Mouse (Mus musculus) intestine, embryonic 14.5 days (tissue): ENCODE measurements around the gene Aaas. TPM values are rescaled to one million over a fixed set of nuclear protein-coding genes. Genes with fewer than 3 reads are reported as not detected.

Source experiments
- ATAC-seq: fragments of 200-750 bp; cut with Nextera tagmentation; replicated peaks from 2 replicates; pipeline ENCODE4 v1.8.0; 2017; ENCODE audit warnings: low read depth, moderate number of reproducible peaks, moderate TSS enrichment, moderate library complexity; ENCODE audit not compliant: low FRiP score, low TSS enrichment
- DNase-seq: peaks from one replicate; pipeline ENCODE4 v3.0.0-alpha.2; 2018; ENCODE audit warnings: low spot score
- H3K27ac ChIP-seq: fragments of 300-500 bp; sonication (generic); 2 replicates; pipeline ENCODE4 v1.5.1; 2014; ENCODE audit warnings: low read depth, mild to moderate bottlenecking, control low read depth
- H3K27me3 ChIP-seq: fragments of 300-500 bp; sonication (generic); replicated peaks from 2 replicates; pipeline ENCODE4 v1.6.1; 2014; ENCODE audit warnings: low read length, control low read depth; ENCODE audit not compliant: control insufficient read depth, insufficient read depth
- H3K36me3 ChIP-seq: fragments of 300-500 bp; sonication (generic); 2 replicates; pipeline ENCODE4 v1.6.1; 2014; ENCODE audit warnings: low read length, control low read depth; ENCODE audit not compliant: control insufficient read depth, insufficient read depth
- H3K4me1 ChIP-seq: fragments of 300-500 bp; sonication (generic); replicated peaks from 2 replicates; pipeline ENCODE4 v1.6.1; 2014; ENCODE audit warnings: low read length, control low read depth, mixed read lengths; ENCODE audit not compliant: control insufficient read depth, insufficient read depth
- H3K4me2 ChIP-seq: fragments of 300-500 bp; sonication (generic); 2 replicates; pipeline ENCODE4 v1.6.1; 2014; ENCODE audit warnings: low read length
- H3K4me3 ChIP-seq: fragments of 300-500 bp; sonication (generic); 2 replicates; pipeline ENCODE4 v1.5.1; 2014; ENCODE audit warnings: low read depth, low read length, control low read depth, mixed read lengths
- H3K9ac ChIP-seq: fragments of 300-500 bp; sonication (generic); 2 replicates; pipeline ENCODE4 v1.6.1; 2014; ENCODE audit warnings: mild to moderate bottlenecking, low read length
- H3K9me3 ChIP-seq: fragments of 300-500 bp; sonication (generic); 2 replicates; pipeline ENCODE4 v1.6.1; 2016; ENCODE audit warnings: low read length, control low read depth; ENCODE audit not compliant: control insufficient read depth
- WGBS: fragments of 180-500 bp; shearing (Covaris S2); extraction: QIAGEN DNeasy Blood & Tissue Kit; methylation state at CpG from one replicate; pipeline ENCODE4 v1.1.7; 2014; 5-methylcytosine and 5-hydroxymethylcytosine counted together
- polyA plus RNA-seq: library from polyadenylated mRNA; unstranded; fragments of >200 nt; fragmentation: Nextera tagmentation; extraction: Ambion mirVana; gene quantifications from 2 replicates; pipeline ENCODE4 v1.2.1, GENCODE M21; 2014

Aaas gene
- polyA plus RNA-seq, 1 experiment from 2014 or later, result 64.1 TPM

DNA sequence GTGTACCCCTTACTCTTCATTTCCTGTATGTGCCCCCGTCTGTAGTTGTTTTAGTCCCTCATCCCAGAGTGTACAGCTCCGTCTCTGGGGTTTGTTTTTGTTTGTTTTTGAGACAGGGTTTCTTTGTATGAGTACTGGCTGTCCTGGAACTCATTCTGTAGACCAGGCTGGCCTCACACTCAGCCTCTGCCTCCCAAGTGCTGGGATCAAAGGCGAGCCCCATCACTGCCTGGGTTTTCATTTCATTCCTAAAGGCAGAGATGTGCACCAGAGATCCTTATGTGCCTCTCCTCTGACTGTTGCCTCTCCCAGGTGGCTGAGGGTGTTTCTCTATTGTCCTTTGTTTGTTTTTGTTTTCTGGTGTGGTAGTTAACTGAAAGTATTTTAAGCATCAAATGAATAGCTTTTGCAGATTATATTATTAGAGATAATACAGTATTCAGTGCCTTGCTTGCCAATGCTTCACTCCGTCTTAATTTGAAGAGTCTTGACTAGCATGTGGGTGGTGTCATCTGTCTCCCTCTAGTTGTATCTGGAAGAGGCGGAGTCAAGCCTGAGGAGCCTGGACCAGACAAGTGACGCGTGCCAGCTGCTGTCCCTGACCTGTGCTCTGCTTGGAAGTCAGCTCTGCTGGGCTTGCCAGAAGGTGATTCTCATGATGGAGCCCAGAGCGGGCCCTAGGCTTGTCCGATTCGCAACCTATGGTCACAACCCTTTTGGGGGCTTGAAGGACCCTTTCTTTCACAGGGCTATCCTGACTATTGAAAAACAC is 40.3 kb downstream of the Aaas start:
- Histone ChIP-seq H3K27me3 (no peaks in the 10 kb centered on the region), H3K4me1 (no peaks in the 10 kb centered on the region), H3K9ac (no peak overlapping the region), H3K36me3 (peaks cover 81% of the 10 kb centered on the region), H3K27ac (no peak overlapping the region), H3K4me3 (no peak overlapping the region), H3K4me2 (no peak overlapping the region), H3K9me3 (no peaks in the 10 kb centered on the region)
- WGBS, result 46% methylated on average over 10 of the region's 10 CpGs
- peak; percentile 62 for DNase-seq
- no peak for ATAC-seq

DNA sequence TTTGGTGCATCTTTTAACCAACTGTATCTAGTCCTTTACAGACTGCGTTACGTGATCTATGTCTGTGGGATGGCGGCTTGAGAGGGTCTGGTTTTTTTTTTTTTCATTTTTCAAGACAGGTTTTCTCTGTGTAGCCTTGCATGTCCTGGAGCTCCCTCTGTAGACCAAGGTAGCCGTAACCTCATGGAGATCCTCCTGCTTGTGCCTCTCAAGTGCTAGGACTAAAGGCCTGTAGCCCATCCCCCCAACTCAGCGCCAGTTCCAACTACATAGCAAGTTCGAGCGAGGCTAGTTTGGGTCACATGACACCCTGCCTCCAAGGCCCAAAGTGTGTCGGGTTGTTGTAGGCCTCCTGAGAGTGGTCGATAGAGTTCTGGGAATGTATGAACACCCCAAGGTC is 41.9 kb downstream of the Aaas start:
- no peak overlapping the region for H3K27ac ChIP-seq
- H3K4me2 ChIP-seq, result no peak overlapping the region
- H3K9ac ChIP-seq, result no peak overlapping the region
- no peaks in the 10 kb centered on the region for H3K9me3 ChIP-seq
- ATAC-seq (no peak), DNase-seq (no peak)
- 85% methylated on average over 9 of the region's 9 CpGs for WGBS
- H3K4me1 ChIP-seq, result no peaks in the 10 kb centered on the region
- H3K27me3 ChIP-seq, result no peaks in the 10 kb centered on the region
- H3K36me3 ChIP-seq, result peaks cover 82% of the 10 kb centered on the region
- no peak overlapping the region for H3K4me3 ChIP-seq

DNA sequence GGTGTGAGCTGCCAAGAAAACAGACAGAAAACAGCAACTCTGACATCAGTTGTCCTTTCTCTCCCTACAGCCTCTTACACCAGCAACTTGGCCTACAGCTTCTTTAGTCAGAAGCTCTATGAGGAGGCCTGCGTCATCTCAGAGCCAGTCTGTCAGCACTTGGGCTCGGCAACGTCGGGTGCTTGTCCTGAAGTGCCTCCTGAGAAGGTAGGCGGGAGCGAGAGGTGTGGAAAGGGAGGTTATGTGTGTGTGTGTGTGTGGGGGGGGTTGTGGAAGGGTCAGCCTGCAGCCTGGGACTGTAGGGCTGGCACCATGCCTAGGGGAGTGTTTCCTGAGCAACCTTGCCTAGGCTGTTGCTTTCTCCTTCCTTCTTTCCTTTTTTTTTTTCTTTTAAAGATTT is 48.0 kb downstream of the Aaas start:
- ATAC-seq, result no peak

DNA sequence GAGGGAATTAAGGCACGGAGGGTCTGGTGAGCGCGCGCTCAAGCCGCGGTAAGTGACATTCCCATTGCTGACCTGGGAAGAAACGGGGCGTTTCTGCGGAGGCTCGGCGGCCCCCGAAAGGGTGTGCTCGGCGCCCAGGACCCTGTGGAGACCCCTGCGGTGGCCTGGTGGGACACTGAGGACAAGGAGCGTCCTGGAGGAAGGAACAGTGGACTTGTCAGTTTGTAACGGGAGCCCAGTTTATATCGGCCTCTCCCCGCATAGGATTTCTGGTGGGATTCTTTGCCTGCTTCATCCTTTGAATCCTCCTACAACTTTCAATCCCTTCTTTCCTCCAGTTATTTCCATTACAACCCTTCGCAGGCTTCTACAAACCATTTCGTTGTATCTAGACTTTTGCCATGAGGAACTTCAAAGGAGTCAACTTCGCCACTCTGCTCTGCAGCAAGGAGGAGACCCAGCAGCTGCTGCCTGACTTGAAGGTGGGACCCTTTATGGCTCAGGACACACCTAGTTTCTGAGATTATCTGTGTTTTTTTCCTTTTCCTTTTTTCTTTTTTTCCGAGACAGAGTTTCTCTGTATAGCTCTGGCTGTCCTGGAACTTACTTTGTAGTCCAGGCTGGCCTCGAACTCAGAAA is 54.1 kb downstream of the Aaas start:
- peak overlapping the region; percentile 44 for H3K9ac ChIP-seq
- H3K4me1 ChIP-seq, result peaks cover 8% of the 10 kb centered on the region; the same call in 1 of the 2 replicates
- WGBS, result 4% methylated on average over 24 of the region's 24 CpGs
- H3K9me3 ChIP-seq, result no peaks in the 10 kb centered on the region
- peak overlapping the region; percentile 79 for H3K4me3 ChIP-seq
- no peak overlapping the region for H3K27ac ChIP-seq
- no peaks in the 10 kb centered on the region for H3K27me3 ChIP-seq
- peak overlapping the region; percentile 81 for H3K4me2 ChIP-seq
- H3K36me3 ChIP-seq, result peaks cover 34% of the 10 kb centered on the region
- DNase-seq (no peak), ATAC-seq (peak; percentile 34)

More for the DNA sequence above, 48.0 kb downstream of the Aaas start:
- H3K9ac ChIP-seq, result no peak overlapping the region
- peaks cover 76% of the 10 kb centered on the region for H3K36me3 ChIP-seq
- H3K9me3 ChIP-seq, result no peaks in the 10 kb centered on the region
- H3K27me3 ChIP-seq, result no peaks in the 10 kb centered on the region
- no peak for DNase-seq
- H3K4me2 ChIP-seq, result no peak overlapping the region
- H3K4me1 ChIP-seq, result no peaks in the 10 kb centered on the region
- no peak overlapping the region for H3K4me3 ChIP-seq
- H3K27ac ChIP-seq, result no peak overlapping the region
- 77% methylated on average over 6 of the region's 6 CpGs for WGBS

DNA sequence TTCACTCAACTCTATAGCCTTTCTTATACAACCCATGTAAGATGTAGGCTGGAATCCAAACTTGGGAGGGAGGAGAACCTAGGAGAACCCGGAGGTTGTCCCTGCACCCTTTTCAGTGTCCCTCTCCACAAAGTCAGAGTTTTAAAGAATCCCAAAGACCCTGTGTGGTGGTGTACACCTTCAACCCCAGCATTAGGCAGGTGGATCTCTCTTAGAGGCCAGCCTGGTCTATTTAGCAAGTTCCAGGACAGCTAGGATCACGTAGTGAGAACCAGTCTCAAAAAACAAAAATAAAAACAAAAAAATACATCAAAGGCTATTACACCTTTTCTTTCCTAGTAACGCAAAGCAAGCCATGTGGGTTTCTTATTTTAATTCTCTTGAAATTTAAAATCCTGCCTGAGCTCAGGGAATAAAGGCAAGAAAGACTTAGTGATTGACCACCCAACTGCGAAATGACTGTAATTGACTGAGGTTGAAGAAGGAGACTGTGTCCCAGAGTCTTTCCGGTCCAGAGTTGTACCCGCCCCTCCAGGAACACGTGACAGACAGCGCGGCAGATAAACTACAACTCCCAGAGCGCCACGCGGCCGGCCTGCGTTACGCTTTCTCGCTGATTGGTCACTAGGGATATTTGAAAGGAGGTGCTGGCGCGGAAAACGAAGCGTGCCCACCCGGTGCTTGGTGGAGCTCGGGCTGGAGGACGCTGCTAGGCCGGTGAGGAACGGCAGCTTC is 54.8 kb downstream of the Aaas start, which contains the start of gene Espl1:
Espl1 (plus strand) TSS at position 634 of the 735 bp plus-strand sequence.
- H3K36me3 ChIP-seq, result peaks cover 27% of the 10 kb centered on the region

More for the DNA sequence above, 54.8 kb downstream of the Aaas start, which contains the start of gene Espl1:
- WGBS, result 8% methylated on average over 25 of the region's 25 CpGs
- Histone ChIP-seq H3K9ac (peak within 1 kb of the TSS; percentile 44), H3K4me2 (peak within 1 kb of the TSS; percentile 81), H3K4me1 (peaks cover 8% of the 10 kb centered on the region; the same call in 1 of the 2 replicates), H3K9me3 (no peaks in the 10 kb centered on the region), H3K27ac (no peak within 1 kb of the TSS), H3K4me3 (peak within 1 kb of the TSS; percentile 79), H3K27me3 (no peaks in the 10 kb centered on the region)
- DNase-seq, result peak; percentile 96
- ATAC-seq, result peak; percentile 97

Other genes with a start within 250 kb of the Aaas start
- 14.4 and 16.1 TPM in 2 replicates for gene Spryd3, start 214.5 kb downstream of the Aaas start, polyA plus RNA-seq
- 8.8 and 10.4 TPM in 2 replicates for gene Igfbp6, start 206.4 kb downstream of the Aaas start, polyA plus RNA-seq
- gene Soat2, start 200.2 kb downstream of the Aaas start, polyA plus RNA-seq, result 3.0 and 4.7 TPM in 2 replicates
- gene Zfp740, start 147.5 kb downstream of the Aaas start, polyA plus RNA-seq, result 47.0 and 55.3 TPM in 2 replicates
- 52.3 and 53.6 TPM in 2 replicates for gene Csad, start 146.0 kb downstream of the Aaas start, polyA plus RNA-seq
- 13.3 and 13.5 TPM in 2 replicates for gene Itgb7, start 118.8 kb downstream of the Aaas start, polyA plus RNA-seq
- 16.4 and 17.1 TPM in 2 replicates for gene Rarg, start 93.3 kb downstream of the Aaas start, polyA plus RNA-seq
- gene Gm9918, start 80.2 kb downstream of the Aaas start, polyA plus RNA-seq, result 0.11 and 0.19 TPM in 2 replicates
- gene Mfsd5, start 71.3 kb downstream of the Aaas start, polyA plus RNA-seq, result 65.3 and 67.1 TPM in 2 replicates
- gene Espl1, start 54.5 kb downstream of the Aaas start, polyA plus RNA-seq, result 28.0 and 33.0 TPM in 2 replicates
- gene Pfdn5, start 24.7 kb downstream of the Aaas start, polyA plus RNA-seq, result 450 and 456 TPM in 2 replicates
- gene Myg1, start 19.1 kb downstream of the Aaas start, polyA plus RNA-seq, result 104 and 120 TPM in 2 replicates
- gene Sp7, start 16.4 kb upstream of the Aaas start, polyA plus RNA-seq, result 1.2 and 1.3 TPM in 2 replicates
- gene Sp1, start 55.4 kb upstream of the Aaas start, polyA plus RNA-seq, result 14.4 and 15.8 TPM in 2 replicates
- gene Amhr2, start 94.6 kb upstream of the Aaas start, polyA plus RNA-seq, result 0.81 and 0.97 TPM in 2 replicates
- gene Prr13, start 108.3 kb upstream of the Aaas start, polyA plus RNA-seq, result 132 and 141 TPM in 2 replicates
- 275 and 289 TPM in 2 replicates for gene Pcbp2, start 119.8 kb upstream of the Aaas start, polyA plus RNA-seq
- 3.4 TPM in 1 of 2 replicates, not detected in the other for gene Gm10337, start 153.0 kb upstream of the Aaas start, polyA plus RNA-seq
- gene Map3k12, start 166.3 kb upstream of the Aaas start, polyA plus RNA-seq, result 13.5 and 14.9 TPM in 2 replicates
- 105 TPM in 2 replicates for gene Tarbp2, start 167.4 kb upstream of the Aaas start, polyA plus RNA-seq
- 1.5 and 2.2 TPM in 2 replicates for gene Npff, start 174.2 kb upstream of the Aaas start, polyA plus RNA-seq